Mouse (Mus musculus): ENCODE data around the gene Cebpa. TPM values are rescaled to one million over a fixed set of nuclear protein-coding genes. Genes with fewer than 3 reads are reported as not detected.

Gene Cebpa
- 0.59 and 0.80 TPM in 2 replicates for polyA plus RNA-seq (2015; fragmentation: Nextera tagmentation; extraction: Ambion mirVana)

GRCm38 (mm10) chr7:35118841-35119413 lies at the start of gene Cebpa:
Cebpa (plus strand) TSS chr7:35119293.
- H3K9me3 ChIP-seq, result no peaks in the 10 kb centered on the region
- WGBS, result under 1% methylated on average over 49 of the region's 50 CpGs
- peak within 1 kb of the TSS; percentile 100 for H3K4me2 ChIP-seq
- peak; percentile 93 for ATAC-seq (replicated peaks)
- no peak within 1 kb of the TSS; the same call in none of the 2 replicates for H3K27ac ChIP-seq
- H3K9ac ChIP-seq, result peak within 1 kb of the TSS; percentile 52
- H3K4me3 ChIP-seq, result peak within 1 kb of the TSS; percentile 60
- H3K27me3 ChIP-seq (replicated peaks), result peaks cover 70% of the 10 kb centered on the region
- H3K4me1 ChIP-seq, result peaks cover 33% of the 10 kb centered on the region
- H3K36me3 ChIP-seq (replicated peaks), result no peaks in the 10 kb centered on the region

- H3K27ac ChIP-seq, result no peak overlapping the region
- H3K4me1 ChIP-seq, result no peaks in the 10 kb centered on the region
- H3K36me3 ChIP-seq (replicated peaks), result no peaks in the 10 kb centered on the region
- WGBS, result 36% methylated on average over 5 of the region's 5 CpGs
- H3K27me3 ChIP-seq (replicated peaks), result no peaks in the 10 kb centered on the region
- H3K9me3 ChIP-seq, result no peaks in the 10 kb centered on the region
- no peak overlapping the region for H3K4me3 ChIP-seq
- no peak overlapping the region for H3K4me2 ChIP-seq
- no peak for ATAC-seq (replicated peaks)
- H3K9ac ChIP-seq, result no peak overlapping the region
These were observed 42.4 kb upstream of the Cebpa start for GRCm38 (mm10) chr7:35076645-35077044.

- ATAC-seq (replicated peaks), result no peak
- no peak overlapping the region for H3K9ac ChIP-seq
- 48% methylated on average over 10 of the region's 10 CpGs for WGBS
These were observed 38.2 kb upstream of the Cebpa start for GRCm38 (mm10) chr7:35080843-35081338.

GRCm38 (mm10) chr7:35081406-35082104 lies 37.5 kb upstream of the Cebpa start:
- Histone ChIP-seq H3K4me1 (peaks cover 9% of the 10 kb centered on the region), H3K27me3 (replicated peaks) (no peaks in the 10 kb centered on the region), H3K9me3 (no peaks in the 10 kb centered on the region), H3K9ac (no peak overlapping the region), H3K36me3 (replicated peaks) (no peaks in the 10 kb centered on the region), H3K4me2 (no peak overlapping the region), H3K4me3 (no peak overlapping the region), H3K27ac (no peak overlapping the region)
- WGBS, result 62% methylated on average over 9 of the region's 9 CpGs
- ATAC-seq (replicated peaks), result no peak

More at GRCm38 (mm10) chr7:35080843-35081338, 38.2 kb upstream of the Cebpa start:
- no peaks in the 10 kb centered on the region for H3K36me3 ChIP-seq (replicated peaks)
- no peak overlapping the region for H3K4me3 ChIP-seq
- no peak overlapping the region for H3K4me2 ChIP-seq
- H3K9me3 ChIP-seq, result no peaks in the 10 kb centered on the region
- no peak overlapping the region for H3K27ac ChIP-seq
- no peaks in the 10 kb centered on the region for H3K27me3 ChIP-seq (replicated peaks)
- peaks cover 2% of the 10 kb centered on the region for H3K4me1 ChIP-seq

- ATAC-seq (replicated peaks), result no peak
- no peak overlapping the region for H3K9ac ChIP-seq
- WGBS, result 84% methylated on average over 12 of the region's 12 CpGs
- H3K27ac ChIP-seq, result no peak overlapping the region
- no peaks in the 10 kb centered on the region for H3K36me3 ChIP-seq (replicated peaks)
- H3K27me3 ChIP-seq (replicated peaks), result no peaks in the 10 kb centered on the region
- peaks cover 18% of the 10 kb centered on the region for H3K4me1 ChIP-seq
- H3K9me3 ChIP-seq, result no peaks in the 10 kb centered on the region
- no peak overlapping the region for H3K4me2 ChIP-seq
- H3K4me3 ChIP-seq, result no peak overlapping the region
These were observed 34.3 kb upstream of the Cebpa start for GRCm38 (mm10) chr7:35084565-35085360.

GRCm38 (mm10) chr7:35086271-35086861 lies 32.7 kb upstream of the Cebpa start:
- no peak overlapping the region for H3K9ac ChIP-seq
- under 1% methylated on average over 21 of the region's 21 CpGs for WGBS
- H3K27me3 ChIP-seq (replicated peaks), result no peaks in the 10 kb centered on the region
- H3K4me1 ChIP-seq, result peaks cover 18% of the 10 kb centered on the region
- H3K4me3 ChIP-seq, result peak overlapping the region; percentile 23
- 0 out of 2 replicates have a peak overlapping the region, but pooled peaks have one; percentile 22 for H3K27ac ChIP-seq
- no peaks in the 10 kb centered on the region for H3K9me3 ChIP-seq
- ATAC-seq (replicated peaks), result peak; percentile 83
- H3K36me3 ChIP-seq (replicated peaks), result no peaks in the 10 kb centered on the region
- H3K4me2 ChIP-seq, result peak overlapping the region; percentile 50

- no peak overlapping the region for H3K4me2 ChIP-seq
- H3K9ac ChIP-seq, result no peak overlapping the region
- no peaks in the 10 kb centered on the region for H3K9me3 ChIP-seq
- H3K4me3 ChIP-seq, result no peak overlapping the region
- H3K36me3 ChIP-seq (replicated peaks), result no peaks in the 10 kb centered on the region
- WGBS, result 88% methylated on average over 5 of the region's 5 CpGs
- H3K4me1 ChIP-seq, result peaks cover 18% of the 10 kb centered on the region
- H3K27me3 ChIP-seq (replicated peaks), result no peaks in the 10 kb centered on the region
- no peak overlapping the region for H3K27ac ChIP-seq
- no peak for ATAC-seq (replicated peaks)
These were observed 28.5 kb upstream of the Cebpa start for GRCm38 (mm10) chr7:35090550-35090949.

GRCm38 (mm10) chr7:35094975-35095678 lies 24.0 kb upstream of the Cebpa start:
- no peak overlapping the region for H3K9ac ChIP-seq
- WGBS, result 81% methylated on average over 9 of the region's 9 CpGs
- no peak for ATAC-seq (replicated peaks)

GRCm38 (mm10) chr7:35098777-35099176 lies 20.3 kb upstream of the Cebpa start:
- Histone ChIP-seq H3K4me2 (no peak overlapping the region), H3K9ac (no peak overlapping the region), H3K9me3 (no peaks in the 10 kb centered on the region), H3K4me1 (no peaks in the 10 kb centered on the region), H3K27me3 (replicated peaks) (no peaks in the 10 kb centered on the region), H3K36me3 (replicated peaks) (no peaks in the 10 kb centered on the region), H3K27ac (no peak overlapping the region), H3K4me3 (no peak overlapping the region)
- 81% methylated on average over 4 of the region's 4 CpGs for WGBS
- no peak for ATAC-seq (replicated peaks)

More at GRCm38 (mm10) chr7:35094975-35095678, 24.0 kb upstream of the Cebpa start:
- H3K4me1 ChIP-seq, result no peaks in the 10 kb centered on the region
- H3K27ac ChIP-seq, result no peak overlapping the region
- no peak overlapping the region for H3K4me3 ChIP-seq
- H3K27me3 ChIP-seq (replicated peaks), result no peaks in the 10 kb centered on the region
- H3K36me3 ChIP-seq (replicated peaks), result no peaks in the 10 kb centered on the region
- H3K9me3 ChIP-seq, result no peaks in the 10 kb centered on the region
- no peak overlapping the region for H3K4me2 ChIP-seq

GRCm38 (mm10) chr7:35099528-35099927 lies 19.6 kb upstream of the Cebpa start:
- Histone ChIP-seq H3K9ac (no peak overlapping the region), H3K9me3 (no peaks in the 10 kb centered on the region), H3K4me3 (no peak overlapping the region), H3K27ac (no peak overlapping the region), H3K4me2 (no peak overlapping the region), H3K36me3 (replicated peaks) (no peaks in the 10 kb centered on the region), H3K4me1 (no peaks in the 10 kb centered on the region), H3K27me3 (replicated peaks) (no peaks in the 10 kb centered on the region)
- no peak for ATAC-seq (replicated peaks)
- WGBS, result 93% methylated on average over 4 of the region's 4 CpGs

- H3K4me3 ChIP-seq, result no peak overlapping the region
- H3K9me3 ChIP-seq, result no peaks in the 10 kb centered on the region
- H3K4me2 ChIP-seq, result no peak overlapping the region
- no peak overlapping the region for H3K9ac ChIP-seq
- H3K27me3 ChIP-seq (replicated peaks), result no peaks in the 10 kb centered on the region
- 79% methylated on average over 7 of the region's 7 CpGs for WGBS
- no peaks in the 10 kb centered on the region for H3K4me1 ChIP-seq
- ATAC-seq (replicated peaks), result no peak
- no peak overlapping the region for H3K27ac ChIP-seq
- no peaks in the 10 kb centered on the region for H3K36me3 ChIP-seq (replicated peaks)
These were observed 12.5 kb upstream of the Cebpa start for GRCm38 (mm10) chr7:35106614-35107013.
